In the genomic region with DNA sequence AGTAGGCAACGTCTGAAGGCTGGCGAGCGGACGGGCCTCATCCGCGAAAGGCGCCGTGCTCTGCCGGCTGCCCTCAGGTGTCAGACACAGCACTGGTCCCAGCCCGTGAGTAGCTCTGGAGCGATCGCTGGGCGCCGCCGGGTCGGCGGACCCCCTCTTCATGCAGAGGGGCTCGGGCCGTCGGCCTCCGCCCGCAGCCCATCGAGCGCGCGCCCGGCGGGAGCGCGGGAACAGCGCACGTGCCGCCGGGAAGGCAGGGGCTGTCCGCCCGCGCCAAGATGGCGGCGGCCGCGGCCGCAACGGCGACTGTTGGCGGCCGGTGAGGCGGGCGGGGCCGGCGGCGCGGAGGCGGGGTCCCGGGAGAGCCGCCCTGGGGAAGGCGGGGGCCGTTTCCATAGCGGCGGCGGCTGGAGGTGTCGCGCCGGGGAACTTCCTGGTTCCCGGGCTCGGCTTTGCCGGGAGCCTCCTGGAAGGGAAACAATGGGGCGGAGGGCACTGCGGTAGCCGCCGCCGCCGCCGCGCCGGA, we compare ENCODE assay signal across 1 mouse cellular context.
TF ChIP-seq lines count a peak whose summit lies in the region.

A gene (plus strand): TSS at position 292 of the 526 bp plus-strand sequence.

TF ChIP-seq in CH12.LX, 34 proteins besides CTCF, POLR2A, EP300 and RAD21 (continued from another document):
- peak; percentile 82 for TF ChIP-seq MAX (IDR thresholded peaks at IDR 0.05; ENCODE audit: low read length)
- TF ChIP-seq SIN3A (IDR thresholded peaks at IDR 0.05; ENCODE audit: low read length) = peak; percentile 48; the same call in 1 of the 2 replicates
- TF ChIP-seq UBTF (IDR thresholded peaks at IDR 0.05; ENCODE audit: low read depth, low read length) = 0 out of 2 replicates have a peak, but pooled peaks have one; percentile 20
- no peak; the same call in 1 of the 2 replicates for TF ChIP-seq MAZ (IDR thresholded peaks at IDR 0.05; ENCODE audit: low read depth, low read length)
- no peak for TF ChIP-seq JUN (IDR thresholded peaks at IDR 0.05; ENCODE audit: insufficient read depth, low read depth, low read length)
- no peak for TF ChIP-seq CHD2 (IDR thresholded peaks at IDR 0.05; ENCODE audit: low read length)
- TF ChIP-seq MXI1 (IDR thresholded peaks at IDR 0.05; ENCODE audit: low read depth, low read length) = peak; percentile 10; the same call in 1 of the 2 replicates
- no peak for TF ChIP-seq RCOR1 (conservative IDR thresholded peaks at IDR 0.05; ENCODE audit: low read depth, low read length)
- TF ChIP-seq NELFE (IDR thresholded peaks at IDR 0.05; ENCODE audit: low read depth, low read length) = peak; percentile 23; the same call in 1 of the 2 replicates
- TF ChIP-seq ELF1 (IDR thresholded peaks at IDR 0.05; ENCODE audit: low read depth, low read length) = peak; percentile 78; the same call in 1 of the 2 replicates
- TF ChIP-seq BHLHE40 (IDR thresholded peaks at IDR 0.05; ENCODE audit: low read depth, low read length) = peak; percentile 96
- no peak for TF ChIP-seq KAT2A (IDR thresholded peaks at IDR 0.05; ENCODE audit: insufficient replicate concordance, low read length)
